Mouse (Mus musculus) G1E (cell line): Measurements from ENCODE around the gene Cdkal1.

ENCODE experiments used
- CTCF ChIP-seq: IDR thresholded peaks from 2 replicates; pipeline ENCODE4 v1.5.1; 2012; ENCODE audit warnings: low read depth, low read length, inconsistent platforms, mixed read lengths
- GATA1 ChIP-seq: IDR thresholded peaks from 2 replicates; pipeline ENCODE4 v1.6.1; 2012; ENCODE audit warnings: borderline replicate concordance, low read length, inconsistent platforms, mixed read lengths
- POLR2AphosphoS5 ChIP-seq: IDR thresholded peaks from 2 replicates; pipeline ENCODE4 v1.6.1; 2012; ENCODE audit warnings: low read depth, low read length, inconsistent platforms; ENCODE audit not compliant: insufficient replicate concordance
- TAL1 ChIP-seq: conservative IDR thresholded peaks from 2 replicates; pipeline ENCODE4 v1.6.1; 2012; ENCODE audit warnings: low read depth, low read length, inconsistent platforms, mixed read lengths

GRCm38 (mm10) chr13:29332640-29333412 lies 522.6 kb downstream of the Cdkal1 start:
- no peak for TF ChIP-seq CTCF
- no peak for TF ChIP-seq GATA1
- TF ChIP-seq POLR2AphosphoS5 = no peak
- TF ChIP-seq TAL1 = no peak
